Mouse (Mus musculus) lung, postnatal 25 days (tissue): Measurements from ENCODE around the gene Slc22a3.
A peak's percentile ranks its signal among the peaks of the same experiment; 100 is the strongest.

Experiments
- DNase-seq: peaks from one replicate; pipeline ENCODE4 v3.0.0; 2022; ENCODE audit warnings: low spot score

The Slc22a3 gene

DNA sequence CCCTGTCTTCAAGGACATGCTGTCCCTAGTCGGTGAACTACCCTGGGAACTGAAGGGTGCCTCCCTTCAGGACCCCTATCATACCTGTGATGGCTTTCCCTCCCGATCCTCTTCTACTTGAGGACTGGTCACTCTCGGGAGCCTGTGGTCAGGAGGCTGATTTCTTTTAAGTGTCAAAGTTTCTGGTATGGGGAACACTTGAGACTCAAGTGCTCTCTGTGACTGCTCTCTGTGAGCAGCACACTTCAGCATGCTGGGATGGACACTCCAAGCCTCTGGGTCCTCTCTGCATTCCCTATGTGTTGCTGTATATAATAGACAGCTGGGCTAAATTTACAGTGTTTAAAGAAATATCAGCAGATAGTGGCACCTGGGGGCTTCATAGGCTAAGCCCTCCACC is 39.9 kb downstream of the Slc22a3 start:
- peak; percentile 38 for DNase-seq

DNA sequence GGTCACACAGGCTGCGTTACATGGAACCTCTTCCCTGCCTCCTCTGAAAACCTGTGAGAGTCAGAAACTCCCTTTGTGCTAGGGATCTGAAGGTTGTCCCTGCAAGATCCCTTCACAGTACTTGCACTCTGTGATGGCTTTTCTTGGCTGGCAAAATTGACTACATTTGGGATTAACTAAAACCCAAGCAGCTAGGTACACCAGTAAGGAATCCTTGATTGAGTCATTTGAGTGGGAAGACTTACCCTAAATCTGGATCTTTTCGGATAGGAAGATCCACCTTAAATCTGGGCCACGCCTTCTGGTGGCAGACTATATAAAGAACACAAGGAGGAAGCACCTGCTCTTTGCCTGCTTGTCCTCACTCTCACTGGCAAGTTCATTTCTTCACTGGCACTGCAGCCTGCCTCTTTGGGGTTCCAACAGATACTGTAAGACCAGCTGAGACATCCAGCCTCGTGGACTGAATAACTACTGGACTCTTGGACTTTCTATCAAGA is 41.0 kb downstream of the Slc22a3 start:
- no peak for DNase-seq

DNA sequence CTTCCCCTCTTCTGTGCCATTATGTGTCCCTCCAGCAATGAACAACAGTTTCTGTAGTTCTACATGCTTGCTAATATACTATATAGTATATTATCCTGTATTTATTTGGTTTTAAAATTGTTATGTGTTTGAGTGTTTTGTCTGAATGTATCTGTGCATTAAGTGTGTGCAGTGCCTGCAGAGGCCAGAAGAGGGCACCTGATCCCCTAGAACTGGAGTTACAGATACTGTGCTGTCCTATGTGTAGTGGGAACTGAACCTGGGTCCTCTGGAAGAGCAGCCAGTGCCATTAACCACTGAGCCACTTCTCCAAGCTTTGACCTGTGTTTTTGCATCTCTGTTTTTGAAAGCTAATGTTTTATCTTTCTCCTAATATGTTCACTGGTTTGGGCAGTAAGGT is 46.3 kb downstream of the Slc22a3 start:
- DNase-seq, result no peak

DNA sequence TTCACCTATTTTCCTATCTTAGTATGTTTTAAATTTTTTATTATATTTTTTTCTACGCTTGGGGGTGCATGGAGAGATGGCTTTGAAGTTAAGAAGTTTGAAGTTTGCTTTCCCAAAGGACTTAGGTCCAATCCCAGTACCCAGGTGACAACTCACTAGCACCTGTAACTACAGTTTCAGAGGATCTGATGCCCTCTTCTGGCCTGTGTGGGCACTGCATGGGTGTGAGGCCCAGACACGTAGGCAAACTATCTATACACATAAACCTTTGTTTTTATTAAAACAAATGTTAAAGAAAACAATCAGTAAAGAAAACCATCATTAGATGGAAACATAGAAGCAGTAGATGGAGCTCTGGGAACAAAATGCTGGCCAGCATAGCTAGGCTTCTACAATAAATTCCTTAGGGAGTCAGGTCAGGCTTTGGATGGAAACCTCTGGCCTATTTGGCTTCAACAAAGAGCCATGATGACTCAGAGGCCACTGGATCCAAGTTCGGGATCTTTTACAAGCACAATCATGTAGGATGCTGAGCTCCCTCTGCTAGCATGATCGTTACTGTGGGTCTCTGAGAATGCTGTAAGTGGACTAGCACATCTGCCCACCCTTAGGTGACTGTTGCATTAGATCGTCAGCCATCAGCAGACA is 52.2 kb downstream of the Slc22a3 start:
- DNase-seq, result peak; percentile 23

DNA sequence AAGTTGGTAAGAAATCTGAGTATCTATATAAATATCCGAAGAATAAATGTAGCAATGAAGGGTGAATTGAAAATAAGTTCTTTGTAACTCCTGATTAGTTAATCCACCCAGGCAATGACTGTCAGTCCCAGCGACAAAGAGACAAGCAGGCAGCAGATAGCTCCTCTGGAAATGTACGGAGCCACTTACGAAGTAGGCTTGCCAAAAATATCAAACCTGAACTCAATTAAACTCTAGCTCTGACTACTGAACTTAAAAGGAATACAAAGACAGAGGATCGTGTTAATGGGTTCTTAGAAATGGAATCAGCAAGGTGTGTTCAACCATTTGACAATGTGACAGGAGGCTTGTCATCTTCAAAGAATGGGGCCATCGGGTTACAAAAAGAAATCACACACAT is 53.8 kb downstream of the Slc22a3 start:
- DNase-seq, result no peak

DNA sequence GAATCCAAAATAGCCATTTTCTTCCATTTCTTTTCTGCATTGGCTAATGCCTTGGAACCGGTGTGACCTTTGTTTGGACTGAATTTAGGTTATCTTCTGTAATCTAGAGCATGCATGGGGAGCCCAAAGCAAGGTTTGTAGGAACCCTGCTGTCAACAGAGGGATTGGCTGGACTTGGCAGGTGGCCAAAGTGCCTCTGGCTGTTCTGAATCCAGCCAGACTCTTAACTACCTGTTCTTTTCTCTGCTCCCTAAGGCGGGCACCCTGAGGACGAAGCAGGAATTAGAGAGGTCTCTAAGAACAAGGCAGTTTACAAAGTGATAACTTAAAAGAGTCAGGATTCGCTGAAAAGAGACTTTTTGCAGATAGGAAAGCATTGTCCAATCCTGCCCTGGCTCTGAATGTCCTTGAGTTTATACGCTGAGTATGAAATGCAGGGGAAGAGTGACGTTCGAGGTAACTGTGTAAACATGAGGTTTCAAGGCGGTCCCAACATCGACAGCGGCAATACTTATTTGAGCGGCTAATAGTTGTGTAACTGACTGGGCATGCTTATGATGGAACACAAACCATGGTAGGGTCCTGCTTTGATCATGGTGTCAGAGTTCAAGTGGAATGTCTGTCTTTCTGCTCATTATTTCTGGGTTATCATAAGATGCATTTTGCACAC is 54.5 kb downstream of the Slc22a3 start:
- no peak for DNase-seq

DNA sequence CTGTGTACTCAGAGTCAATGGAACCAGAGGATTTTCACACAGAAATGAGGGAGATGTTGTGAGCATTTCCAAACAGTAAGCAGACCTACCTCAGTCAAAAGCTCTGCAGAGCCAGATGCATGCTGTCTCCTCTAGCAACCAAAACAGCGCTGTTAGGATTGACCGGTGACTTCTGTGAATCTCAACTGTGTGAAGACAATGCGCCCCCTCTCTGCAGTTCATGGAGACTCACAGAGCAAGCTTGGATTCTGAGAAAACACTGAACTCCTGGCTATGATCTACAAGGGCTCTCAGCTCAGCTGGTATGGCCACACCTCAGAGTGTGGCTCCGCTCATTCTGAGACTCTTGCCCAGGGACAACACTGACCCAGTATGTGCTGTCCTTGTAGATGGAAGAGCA is 56.3 kb downstream of the Slc22a3 start:
- DNase-seq, result no peak

DNA sequence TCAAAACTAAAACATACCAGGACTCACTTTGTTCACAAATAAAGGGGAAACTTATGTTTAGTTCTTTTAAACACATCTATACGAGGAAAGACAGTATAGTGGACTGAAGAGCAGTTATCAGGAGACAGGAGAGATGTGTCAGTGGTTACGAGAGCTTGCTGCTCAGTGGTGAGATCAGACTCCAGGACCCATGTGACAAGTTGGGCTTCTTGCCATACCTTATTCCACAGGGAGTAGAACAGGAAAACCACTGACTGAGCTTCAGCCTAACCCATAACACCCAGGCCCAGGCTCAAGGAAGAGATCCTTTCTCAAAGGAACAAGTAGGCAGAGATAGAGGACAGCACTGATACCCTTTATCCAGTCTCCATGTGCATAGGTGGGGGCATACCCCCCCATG is 62.9 kb downstream of the Slc22a3 start:
- DNase-seq, result no peak

DNA sequence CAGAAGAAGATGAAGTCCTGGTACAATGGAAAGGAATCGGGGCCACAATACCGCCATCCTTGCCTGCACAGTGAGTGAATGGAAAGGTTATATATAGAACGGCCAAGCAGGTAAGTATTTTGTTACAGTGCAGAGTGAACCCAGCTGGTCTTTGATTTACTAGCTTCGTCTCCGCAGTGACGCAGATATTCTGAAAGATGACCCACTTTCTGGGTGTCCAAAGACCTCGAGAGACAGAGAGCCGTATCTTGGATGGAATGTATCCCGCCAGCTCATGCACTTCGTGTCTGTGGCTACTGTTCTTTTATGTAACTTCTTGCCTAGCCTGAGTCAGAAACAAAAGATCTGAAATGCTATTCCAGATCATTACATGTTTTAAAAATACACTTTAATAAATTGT is 69.7 kb downstream of the Slc22a3 start:
- no peak for DNase-seq

DNA sequence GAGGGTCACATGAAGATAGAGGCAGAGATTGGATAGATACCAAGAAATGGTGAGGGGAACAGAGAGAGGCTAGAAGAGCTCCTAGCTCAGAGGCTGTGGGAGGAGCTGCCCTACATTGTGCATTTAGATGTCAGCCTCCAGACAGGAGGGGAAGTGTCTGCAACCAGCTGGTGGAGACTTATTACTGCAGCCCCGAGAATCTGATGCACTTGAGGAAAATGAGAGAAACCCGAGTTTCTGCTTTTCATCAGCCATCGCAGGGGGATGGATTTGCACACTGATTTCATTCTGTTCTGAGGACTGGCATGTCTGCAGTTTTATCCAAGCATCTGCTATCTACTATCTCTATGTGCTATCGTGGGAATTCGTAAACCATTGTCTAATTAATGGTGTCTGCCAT is 75.8 kb downstream of the Slc22a3 start:
- no peak for DNase-seq

DNA sequence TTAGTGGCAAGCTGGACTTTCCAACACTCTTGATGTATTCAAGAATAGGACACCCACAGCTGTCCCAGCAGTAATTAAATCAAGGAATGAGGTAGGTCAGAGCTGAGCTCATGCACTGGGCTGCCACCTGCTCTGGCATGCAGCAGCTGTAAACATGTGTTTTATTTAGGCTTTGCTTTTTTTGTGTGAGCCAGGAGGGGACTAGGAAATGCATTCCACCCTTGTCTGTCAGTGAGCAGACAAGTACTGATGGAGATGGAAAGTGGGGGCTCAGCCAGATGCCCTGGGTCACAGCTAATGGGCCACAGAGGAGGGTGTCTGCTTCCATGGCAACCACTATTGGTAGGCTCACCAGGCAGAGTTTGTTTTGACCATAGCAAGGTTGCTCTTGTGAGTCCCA is 79.1 kb downstream of the Slc22a3 start:
- peak; percentile 31 for DNase-seq

DNA sequence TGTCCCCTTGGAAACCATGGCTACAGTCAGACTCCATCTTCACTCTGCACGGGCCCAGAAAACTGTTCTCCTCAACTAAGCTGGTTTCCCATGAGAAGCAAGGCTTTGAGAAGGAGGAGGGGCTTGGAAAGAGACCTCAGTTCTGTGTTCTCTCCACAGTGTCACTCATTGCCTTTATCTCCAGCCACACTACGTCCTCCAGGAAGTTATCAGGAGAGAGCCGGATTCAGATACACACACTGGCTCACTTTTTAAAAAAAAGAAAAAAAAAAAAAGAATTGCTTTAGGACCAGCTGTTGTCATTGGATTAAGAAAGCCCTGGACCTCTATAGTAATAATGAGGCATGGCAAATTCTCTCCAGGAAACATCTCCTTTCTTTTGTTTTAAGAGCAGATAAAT is 80.3 kb downstream of the Slc22a3 start:
- DNase-seq, result no peak

DNA sequence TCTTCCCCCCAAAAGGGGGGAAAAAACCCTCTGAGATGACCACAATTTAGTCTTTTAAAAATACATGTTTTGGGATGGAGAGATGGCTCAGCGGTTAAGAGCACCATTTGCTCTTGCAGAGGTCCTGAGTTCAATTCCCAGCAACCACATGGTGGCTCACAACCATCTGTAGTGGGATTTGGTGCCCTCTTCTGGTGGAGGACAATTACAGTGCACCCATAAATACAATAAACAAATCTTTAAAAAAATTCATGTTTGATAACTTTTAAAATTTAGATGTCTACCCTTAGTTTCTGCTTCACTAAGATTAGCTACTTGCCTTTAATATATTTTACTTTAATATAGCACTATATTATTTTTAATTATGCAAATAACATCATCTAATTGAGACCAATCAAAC is 85.4 kb downstream of the Slc22a3 start:
- no peak for DNase-seq

DNA sequence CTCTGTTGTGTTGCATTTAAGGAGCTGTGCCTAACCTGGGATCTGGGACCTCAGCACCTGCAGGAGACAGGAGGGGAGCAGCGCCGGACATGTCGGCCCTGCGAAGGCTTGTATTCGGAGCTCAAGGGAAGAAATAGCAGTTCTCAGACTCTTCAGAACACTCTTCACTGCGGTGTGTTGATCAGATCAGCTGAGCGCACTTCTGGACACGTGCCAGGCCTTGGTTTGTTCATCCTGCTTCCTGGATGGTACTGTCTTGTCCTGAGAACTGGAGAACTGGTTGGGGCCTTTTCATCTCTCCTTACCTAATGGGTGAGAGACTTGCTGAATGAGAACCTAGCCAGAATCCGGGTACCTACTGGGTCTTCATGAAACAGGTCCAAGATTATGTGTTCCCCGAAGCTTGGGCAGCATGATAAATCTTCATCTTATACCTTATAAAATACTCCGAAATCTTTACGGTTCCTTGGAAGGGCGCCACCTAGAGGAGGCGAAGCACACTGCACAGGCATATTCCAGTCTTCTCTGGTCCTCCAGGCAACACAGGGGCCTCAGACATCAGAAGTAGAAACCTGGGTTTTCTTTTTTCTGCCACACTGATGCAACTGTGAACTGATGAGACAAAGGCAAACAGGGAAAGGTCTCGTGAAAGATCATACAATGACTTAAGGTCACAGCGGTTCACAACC is 86.5 kb downstream of the Slc22a3 start:
- no peak for DNase-seq

DNA sequence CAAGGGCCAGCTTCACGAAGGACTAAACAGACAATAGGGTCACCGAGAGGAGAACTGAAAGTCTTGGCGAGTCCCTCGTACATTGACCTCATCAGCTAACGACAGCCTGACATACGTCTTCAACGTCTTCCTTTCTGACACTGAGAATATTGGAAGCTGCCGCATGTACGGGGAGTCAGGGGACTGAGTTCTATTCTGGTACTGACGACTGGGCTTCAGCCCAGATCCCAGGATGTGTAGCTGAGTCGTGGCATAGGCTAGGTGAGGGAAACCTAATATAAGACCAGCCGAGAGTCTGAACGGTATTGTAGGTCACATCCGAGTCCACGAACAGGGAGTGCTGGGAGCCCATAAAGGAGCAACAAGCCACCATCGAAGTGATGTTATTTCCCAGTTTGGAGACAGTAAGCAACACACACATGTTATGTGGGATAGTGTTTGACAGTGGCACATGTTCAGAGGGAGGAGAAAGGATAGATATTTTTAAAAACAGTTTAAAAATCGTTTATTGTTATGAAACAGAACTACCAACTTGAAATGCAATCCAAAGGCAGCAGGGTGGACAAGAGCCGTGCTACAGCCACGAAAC is 87.9 kb downstream of the Slc22a3 start:
- no peak for DNase-seq

DNA sequence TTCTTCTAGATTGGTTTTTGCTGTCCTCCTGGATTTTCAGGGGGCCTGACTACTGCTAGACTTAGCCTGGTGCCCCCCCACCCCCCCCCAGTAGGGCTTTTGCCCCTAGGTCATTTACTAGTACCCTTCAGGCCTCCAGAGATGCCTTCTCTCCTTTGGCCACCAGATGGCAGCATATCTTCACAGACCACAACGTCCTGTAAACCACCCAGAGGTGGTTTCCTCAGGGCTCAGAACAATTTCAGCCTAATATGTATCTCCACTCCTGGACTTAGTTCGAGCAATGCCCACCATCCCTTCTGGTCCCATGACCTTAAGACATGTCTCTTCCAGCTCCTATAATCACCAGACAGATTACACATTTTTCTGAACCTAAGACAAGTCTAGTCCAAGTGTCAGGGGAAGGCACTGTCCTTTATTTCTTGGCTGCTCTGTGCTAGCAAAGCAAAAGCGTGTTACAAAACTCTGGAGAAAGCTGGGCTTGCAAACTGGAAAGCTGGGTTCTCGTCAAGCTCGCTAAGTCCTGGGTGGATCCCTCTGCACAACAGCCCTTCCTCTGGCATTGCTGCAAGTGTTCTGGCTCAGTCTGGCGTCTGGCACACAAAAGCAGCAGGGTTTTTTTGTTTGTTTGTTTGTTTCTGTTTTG is 91.1 kb downstream of the Slc22a3 start:
- DNase-seq, result peak; percentile 75

DNA sequence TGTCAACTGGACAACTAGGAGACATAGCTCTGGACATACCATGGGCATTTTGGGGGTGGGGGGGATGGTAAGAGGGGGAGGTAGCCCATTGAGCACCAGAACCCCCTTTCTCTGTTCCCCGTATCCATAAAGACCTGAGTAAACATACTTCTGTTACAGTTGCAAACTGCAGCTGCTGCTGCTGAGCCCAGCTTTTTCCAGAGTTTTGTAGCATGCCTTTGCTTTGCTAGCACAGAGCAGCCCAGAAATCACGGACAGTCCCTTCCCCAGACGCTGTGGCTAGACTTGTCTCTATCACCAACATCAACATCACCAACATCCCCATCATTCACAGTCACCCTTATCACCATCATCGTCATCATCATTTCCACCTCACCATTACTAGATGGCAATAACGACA is 91.8 kb downstream of the Slc22a3 start:
- no peak for DNase-seq

DNA sequence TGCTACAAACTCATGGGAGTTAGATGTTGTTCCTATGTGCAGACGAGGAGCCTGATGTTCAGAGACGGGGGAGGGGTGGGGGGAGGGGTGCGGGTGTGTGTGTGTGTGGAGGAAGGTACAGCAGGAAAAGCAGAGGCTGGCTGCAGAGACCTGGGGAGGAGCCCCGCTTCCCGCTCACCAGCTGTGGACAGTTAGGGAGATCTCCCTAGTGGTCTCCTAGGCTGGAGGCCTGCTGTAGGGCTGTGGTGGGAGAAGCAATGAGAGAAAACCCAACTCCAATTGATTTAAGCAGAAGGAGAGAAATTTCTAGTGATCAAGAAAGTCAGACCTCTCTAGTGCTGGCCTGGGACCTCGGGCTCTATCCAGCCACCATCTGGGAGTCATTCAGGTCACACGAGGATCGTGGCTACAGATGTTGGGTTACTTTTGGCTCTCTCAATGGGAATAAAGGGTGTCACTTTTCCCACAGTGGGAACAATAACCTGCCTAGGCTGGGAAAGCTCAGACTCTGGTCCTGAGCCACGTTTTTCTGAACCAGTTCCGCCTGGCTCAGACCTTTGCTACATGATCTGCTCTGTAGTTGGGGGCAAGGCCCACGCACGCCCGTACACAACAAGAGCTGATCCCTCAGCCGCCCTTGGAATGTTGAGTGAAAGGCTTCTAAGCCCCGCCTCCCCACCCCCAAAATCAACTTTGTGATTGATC is 92.3 kb downstream of the Slc22a3 start:
- DNase-seq, result no peak

DNA sequence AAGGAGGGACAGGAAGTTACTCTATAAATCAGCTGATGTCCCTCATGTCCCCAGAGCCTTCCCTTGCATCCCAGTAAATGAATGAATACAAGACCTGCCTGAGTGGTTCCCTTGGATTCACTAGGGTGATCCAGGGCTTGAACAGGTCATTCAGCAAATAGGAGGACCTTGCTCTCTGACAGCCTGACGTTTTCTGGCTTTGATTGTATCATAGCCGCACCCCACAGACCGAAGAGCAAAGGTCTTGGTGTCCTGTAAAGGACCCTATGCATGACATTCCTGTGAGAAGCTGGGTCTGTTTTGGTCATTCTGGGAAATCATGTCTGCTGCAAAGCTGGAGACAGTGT is 94.6 kb downstream of the Slc22a3 start:
- DNase-seq, result no peak

DNA sequence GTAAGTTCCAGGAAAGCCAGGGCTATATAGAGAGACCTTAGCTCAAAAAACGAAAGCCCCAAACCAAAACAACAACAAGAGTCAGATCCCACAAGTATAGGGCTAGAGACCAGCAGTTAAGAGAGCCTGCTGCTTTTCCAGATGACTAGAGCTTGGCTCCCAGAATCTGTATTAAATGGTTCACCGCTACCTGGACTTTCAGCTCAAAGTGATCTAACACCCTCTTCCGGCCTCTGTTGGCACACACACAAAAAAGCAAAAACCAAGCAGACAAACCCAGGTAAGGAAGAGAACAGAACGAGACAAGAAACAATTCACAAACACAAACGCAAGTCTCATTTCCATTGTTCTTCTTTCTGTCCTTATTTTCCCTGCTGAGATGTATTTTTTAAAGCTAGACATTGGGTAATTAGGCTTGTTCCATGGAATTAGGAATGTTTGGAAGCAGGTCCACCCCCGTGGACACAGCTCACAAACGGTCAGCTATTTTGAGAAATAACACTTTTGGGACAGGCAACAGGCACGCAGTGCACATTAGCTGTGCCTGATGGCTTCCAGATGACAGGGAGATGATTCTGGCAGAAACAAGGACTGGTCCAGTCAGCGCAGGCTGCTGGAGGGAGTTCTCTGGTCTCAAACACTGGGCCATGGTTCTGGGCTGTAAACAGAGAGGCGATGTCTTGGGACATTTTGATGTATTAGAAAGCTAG is 95.2 kb downstream of the Slc22a3 start:
- DNase-seq, result peak; percentile 84

DNA sequence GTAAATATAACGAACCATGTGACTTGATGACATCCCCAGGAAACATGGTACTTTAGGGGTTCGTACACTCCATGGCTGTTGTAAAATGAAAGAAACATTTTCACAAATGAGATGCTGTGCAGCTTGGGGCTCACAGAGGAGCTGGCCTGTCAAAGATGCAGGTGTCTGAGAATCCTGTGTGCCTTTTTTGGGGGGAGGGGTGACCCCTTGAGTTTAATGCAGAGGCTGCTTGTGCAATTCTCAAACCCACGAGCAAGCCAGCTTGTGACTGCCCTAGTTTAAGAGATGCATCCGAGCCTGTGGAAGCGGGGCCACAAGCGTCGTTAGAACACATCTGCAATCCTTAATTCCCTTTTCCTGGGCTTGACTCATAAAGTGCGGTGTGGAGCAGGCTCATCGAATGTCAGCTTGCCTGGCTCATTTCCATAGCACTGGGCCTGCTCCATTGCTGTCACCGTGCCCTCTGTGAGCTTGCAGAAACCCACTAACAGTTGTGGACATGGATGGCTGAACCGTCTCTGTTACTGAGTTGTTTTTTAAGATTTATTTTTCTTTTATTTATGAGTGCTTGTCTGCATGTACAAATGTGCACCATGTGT is 98.1 kb downstream of the Slc22a3 start:
- no peak for DNase-seq
